Mouse (Mus musculus) adrenal gland, adult 8-10 months (tissue): Measurements from ENCODE around the gene Mpnd. TPM values are rescaled to one million over a fixed set of nuclear protein-coding genes. Genes with fewer than 3 reads are reported as not detected.

ENCODE experiments used
- DNase-seq: peaks from one replicate; pipeline ENCODE4 v3.0.0; 2022
- total RNA-seq, 4 experiments: library from RNA; stranded (reverse); gene quantifications; 2 replicates each; pipeline ENCODE4 v1.2.4; 2022

Gene Mpnd
- total RNA-seq, 4 experiments from 2014 or later, result 101 to 119 (median 110) TPM

- no peak for DNase-seq
Measured at GRCm38 (mm10) chr17:56020400-56021084, 15.0 kb downstream of the Mpnd start.

- DNase-seq, result no peak
Measured at GRCm38 (mm10) chr17:56021161-56021910, 15.8 kb downstream of the Mpnd start.

- peak; percentile 50 for DNase-seq
Measured at GRCm38 (mm10) chr17:56022131-56022988, 16.8 kb downstream of the Mpnd start.

- DNase-seq, result no peak
Measured at GRCm38 (mm10) chr17:56022989-56023290, 17.4 kb downstream of the Mpnd start.

- DNase-seq, result peak; percentile 10
Measured at GRCm38 (mm10) chr17:56023386-56023785, 17.9 kb downstream of the Mpnd start.

- DNase-seq, result no peak
Measured at GRCm38 (mm10) chr17:56024476-56024875, 19.0 kb downstream of the Mpnd start.

GRCm38 (mm10) chr17:56024931-56025330 is 19.4 kb downstream of the Mpnd start:
- no peak for DNase-seq

- DNase-seq, result peak; percentile 19
Measured at GRCm38 (mm10) chr17:56026303-56026702, 20.8 kb downstream of the Mpnd start.

- DNase-seq, result peak; percentile 52
Measured at GRCm38 (mm10) chr17:56026881-56027280, 21.4 kb downstream of the Mpnd start.

- peak; percentile 9 for DNase-seq
Measured at GRCm38 (mm10) chr17:56027801-56028441, 22.4 kb downstream of the Mpnd start.

GRCm38 (mm10) chr17:56030238-56030870 is 24.8 kb downstream of the Mpnd start:
- peak; percentile 13 for DNase-seq

- peak; percentile 50 for DNase-seq
Measured at GRCm38 (mm10) chr17:56030919-56031318, 25.4 kb downstream of the Mpnd start.

GRCm38 (mm10) chr17:56031431-56031830 is 25.9 kb downstream of the Mpnd start:
- DNase-seq, result peak; percentile 13

- no peak for DNase-seq
Measured at GRCm38 (mm10) chr17:56032127-56032733, 26.7 kb downstream of the Mpnd start.

GRCm38 (mm10) chr17:56032831-56033230 is 27.3 kb downstream of the Mpnd start:
- DNase-seq, result no peak

- peak; percentile 10 for DNase-seq
Measured at GRCm38 (mm10) chr17:56034040-56034725, 28.7 kb downstream of the Mpnd start.

GRCm38 (mm10) chr17:56034726-56035100 is 29.2 kb downstream of the Mpnd start:
- peak; percentile 10 for DNase-seq

GRCm38 (mm10) chr17:56035216-56035615 is 29.7 kb downstream of the Mpnd start:
- no peak for DNase-seq

GRCm38 (mm10) chr17:56036176-56036900 is 30.8 kb downstream of the Mpnd start, which contains the start of gene Sh3gl1:
TSS of gene Sh3gl1 (minus strand) at chr17:56036635.
- DNase-seq, result peak; percentile 99

- no peak for DNase-seq
Measured at GRCm38 (mm10) chr17:56036901-56037287, 31.4 kb downstream of the Mpnd start.
